Mouse (Mus musculus): Measurements from ENCODE around the gene Dmap1.

DNA sequence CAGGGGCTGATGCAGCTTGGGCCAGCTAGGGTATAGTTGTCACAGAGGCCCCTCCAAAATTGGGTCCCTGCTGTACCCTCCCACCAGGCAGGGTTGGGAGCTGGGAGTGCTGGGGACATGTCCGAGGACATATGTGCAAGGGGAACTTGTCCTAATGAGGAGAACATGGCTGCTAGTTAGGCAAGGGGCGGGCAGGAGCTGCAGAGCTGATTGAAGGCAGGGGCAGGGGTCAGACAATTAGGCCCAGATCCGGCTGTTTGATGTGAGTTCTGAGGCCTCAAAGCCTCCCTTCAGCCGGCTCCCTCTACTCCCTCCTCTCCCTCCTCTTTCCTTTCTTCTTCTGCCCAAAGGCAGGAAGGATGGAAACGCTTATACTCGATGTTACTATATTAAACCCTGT, 25.1 kb downstream of the Dmap1 start:
- TF ChIP-seq HCFC1 (IDR thresholded peaks at IDR 0.05; ENCODE audit: borderline replicate concordance, insufficient read depth, low read length) (no peak), ZC3H11A (IDR thresholded peaks at IDR 0.05; ENCODE audit: borderline replicate concordance, low read depth, low read length) (no peak)

All from ES-E14 (cell line).